Mouse (Mus musculus) myocyte (in vitro differentiated cells): ENCODE data around the gene Rtp4.

ENCODE experiments used
- CEBPB ChIP-seq: IDR thresholded peaks from 2 replicates; pipeline ENCODE4 v1.6.1; 2011; ENCODE audit warnings: mild to moderate bottlenecking, moderate library complexity; ENCODE audit not compliant: poor library complexity, insufficient read depth, severe bottlenecking
- E2F4 ChIP-seq: IDR thresholded peaks from one replicate; pipeline ENCODE4 v1.6.1; 2011; ENCODE audit warnings: mild to moderate bottlenecking, control low read depth, moderate library complexity; ENCODE audit not compliant: insufficient read depth
- MAX ChIP-seq: IDR thresholded peaks from one replicate; pipeline ENCODE4 v1.6.1; 2011; ENCODE audit warnings: low read depth, mild to moderate bottlenecking, control low read depth
- MYOD1 ChIP-seq, 3 experiments: IDR thresholded peaks; one replicate each; pipeline ENCODE4 v1.6.1; 2011; ENCODE audit warnings: control low read depth in 2 of 3, low read depth in 2 of 3, mild to moderate bottlenecking in 2 of 3, moderate library complexity in 1 of 3; ENCODE audit not compliant: insufficient read length in 2 of 3, control insufficient read depth in 1 of 3
- MYOG ChIP-seq, 3 experiments: IDR thresholded peaks; one replicate each; pipeline ENCODE4 v1.6.1; 2011; ENCODE audit warnings: control low read depth in 2 of 3, low read depth in 2 of 3, mild to moderate bottlenecking in 2 of 3; ENCODE audit not compliant: insufficient read length in 2 of 3, control insufficient read depth in 1 of 3, insufficient read depth in 1 of 3
- POLR2A ChIP-seq: IDR thresholded peaks from one replicate; pipeline ENCODE4 v1.6.1; 2011; ENCODE audit warnings: low read depth, mild to moderate bottlenecking, control low read depth, moderate library complexity; ENCODE audit not compliant: insufficient read length
- POLR2AphosphoS2 ChIP-seq: IDR thresholded peaks from one replicate; pipeline ENCODE4 v1.6.1; 2011; ENCODE audit warnings: low read depth, control low read depth; ENCODE audit not compliant: insufficient read length
- REST ChIP-seq: IDR thresholded peaks from one replicate; pipeline ENCODE4 v1.6.1; 2011; ENCODE audit warnings: mild to moderate bottlenecking, control low read depth, moderate library complexity; ENCODE audit not compliant: insufficient read depth, insufficient read length
- SRF ChIP-seq: IDR thresholded peaks from one replicate; pipeline ENCODE4 v1.6.1; 2011; ENCODE audit warnings: low read depth; ENCODE audit not compliant: control insufficient read depth, insufficient read length
- TCF12 ChIP-seq: IDR thresholded peaks from one replicate; pipeline ENCODE4 v1.6.1; 2011; ENCODE audit warnings: mild to moderate bottlenecking, control low read depth; ENCODE audit not compliant: poor library complexity, insufficient read depth, severe bottlenecking
- TCF3 ChIP-seq: IDR thresholded peaks from one replicate; pipeline ENCODE4 v1.6.1; 2011; ENCODE audit warnings: low read depth, control low read depth; ENCODE audit not compliant: insufficient read length
- USF1 ChIP-seq: IDR thresholded peaks from one replicate; pipeline ENCODE4 v1.6.1; 2011; ENCODE audit warnings: low read depth, mild to moderate bottlenecking, control low read depth, moderate library complexity

DNA sequence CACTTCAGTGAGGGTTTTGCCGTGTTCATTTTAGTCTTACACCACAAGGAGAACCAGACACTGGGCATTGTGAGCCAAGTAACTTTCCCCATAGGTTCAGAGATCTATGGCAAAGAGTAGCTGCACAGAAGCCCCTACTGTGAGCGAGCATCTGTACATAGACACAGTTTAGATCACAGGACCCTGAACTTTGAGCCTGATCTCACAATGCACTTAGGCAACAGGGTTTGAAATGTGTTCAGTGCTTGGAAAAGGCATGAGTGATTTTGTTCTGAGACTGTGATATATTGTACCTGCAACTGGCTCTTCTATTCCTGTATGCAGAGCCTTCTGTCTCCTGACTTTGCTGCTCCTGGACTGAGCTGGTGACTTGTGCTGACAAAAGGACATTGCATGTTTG is 18.8 kb upstream of the Rtp4 start:
- TF ChIP-seq MAX (no peak), POLR2A (no peak), E2F4 (no peak), MYOD1 (IDR thresholded peaks at IDR 0.05; ENCODE audit: control insufficient read depth in 1 of 3, insufficient read length in 2 of 3, low read depth in 2 of 3) (no peak), MYOG (IDR thresholded peaks at IDR 0.05; ENCODE audit: control insufficient read depth in 1 of 3, insufficient read depth in 1 of 3, insufficient read length in 2 of 3, low read depth in 2 of 3) (no peak), SRF (no peak), POLR2AphosphoS2 (no peak), USF1 (no peak), TCF3 (no peak), REST (no peak), TCF12 (no peak), CEBPB (no peak)
